Mouse (Mus musculus): Measurements from ENCODE around the gene Ube2m. TPM values are rescaled to one million over a fixed set of nuclear protein-coding genes. Genes with fewer than 3 reads are reported as not detected.

The Ube2m gene
- total RNA-seq, 2 experiments from 2014 or later: 220 to 227 TPM

DNA sequence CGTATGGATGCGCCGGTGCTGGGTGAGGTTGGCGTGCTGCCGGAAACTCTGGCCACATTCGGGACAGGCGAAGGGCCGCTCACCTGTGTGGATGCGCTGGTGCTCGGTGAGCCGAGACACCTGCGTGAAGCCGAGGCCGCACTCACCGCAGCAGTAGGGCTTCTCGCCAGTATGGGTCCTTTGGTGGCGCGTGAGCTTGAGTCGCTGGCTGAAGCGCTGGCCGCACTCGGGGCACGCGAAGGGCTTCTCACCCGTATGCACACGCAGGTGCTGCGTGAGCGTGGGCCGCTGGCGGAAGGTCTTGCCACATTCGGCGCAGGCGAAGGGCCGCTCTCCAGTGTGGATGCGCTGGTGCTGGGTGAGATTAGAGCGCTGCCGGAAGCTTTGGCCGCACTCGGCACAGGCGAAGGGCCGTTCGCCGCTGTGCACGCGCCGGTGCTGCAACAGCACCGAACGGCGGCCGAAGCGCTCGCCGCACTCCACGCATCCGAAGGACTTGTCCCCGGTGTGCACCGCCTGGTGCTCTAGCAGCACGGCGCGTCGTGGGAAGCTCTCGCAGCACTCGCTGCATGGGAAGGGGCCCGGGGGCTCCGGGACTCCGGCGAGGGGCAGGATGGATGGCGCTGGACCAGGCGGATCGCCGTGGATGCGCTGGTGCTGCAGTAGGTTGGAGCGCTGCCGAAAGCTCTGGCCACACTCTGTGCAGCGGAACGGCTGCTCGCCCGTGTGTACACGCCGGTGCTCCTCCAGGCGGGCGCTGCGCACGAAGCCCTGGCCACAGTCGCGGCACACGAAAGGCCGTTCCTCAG lies 5.6 kb upstream of the Ube2m start:
- no peak for TF ChIP-seq CTCF (IDR thresholded peaks at IDR 0.05)
- Histone ChIP-seq H3K27ac (peak overlapping the region; percentile 85), H3K4me3 (peak overlapping the region; percentile 53)
- intact Hi-C loops (cut with DNase I): no loop called here
- DNase-seq (ENCODE audit: extremely low spot score in 1 of 2, low spot score in 2 of 2): peak in 1 of 2 experiments; percentile 58

DNA sequence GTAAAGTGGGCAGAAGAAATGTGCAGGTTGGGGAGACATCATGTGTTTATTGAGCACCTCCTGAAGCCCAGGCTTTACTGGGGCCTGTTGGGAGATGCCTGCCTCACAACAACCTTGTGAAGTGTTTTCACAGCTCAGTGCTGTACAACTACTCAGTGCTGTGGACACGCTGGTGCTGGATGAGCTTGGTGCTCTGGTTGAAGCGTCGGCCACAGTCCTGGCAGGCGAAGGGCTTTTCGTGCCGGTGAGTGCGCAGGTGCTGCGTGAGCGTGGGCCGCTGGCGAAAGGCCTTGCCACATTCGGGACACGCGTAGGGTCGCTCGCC lies 5.0 kb upstream of the Ube2m start:
- Histone ChIP-seq H3K4me3 (peak overlapping the region; percentile 53; the same call in 1 of the 2 replicates), H3K27ac (peak overlapping the region; percentile 85)
- no peak for TF ChIP-seq CTCF (IDR thresholded peaks at IDR 0.05)
- intact Hi-C loops (cut with DNase I): no loop called here
- DNase-seq (ENCODE audit: extremely low spot score in 1 of 2, low spot score in 2 of 2): peak in 1 of 2 experiments; percentile 51

DNA sequence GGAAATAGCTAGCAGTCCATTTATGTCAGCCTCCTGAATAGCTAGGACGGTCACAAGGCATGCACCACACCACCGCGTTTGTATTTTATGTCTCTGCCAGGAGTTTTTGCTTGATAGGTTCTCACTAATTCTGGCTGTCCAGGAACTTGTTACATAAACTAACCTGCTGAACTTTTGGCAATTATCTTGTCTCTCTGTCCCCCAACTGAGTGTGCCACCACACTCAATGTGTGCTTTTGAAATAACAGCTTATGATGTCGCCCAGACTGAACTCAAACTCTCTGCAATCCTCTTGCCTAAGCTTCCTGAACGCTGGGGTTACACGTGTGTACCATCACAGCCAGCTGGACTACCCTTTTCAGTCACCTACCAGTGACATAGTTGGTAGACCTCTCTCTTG lies 4.4 kb upstream of the Ube2m start:
- no peak for DNase-seq (ENCODE audit: extremely low spot score in 1 of 2, low spot score in 2 of 2)
- Histone ChIP-seq H3K4me3 (no peak overlapping the region), H3K27ac (no peak overlapping the region)
- TF ChIP-seq CTCF (IDR thresholded peaks at IDR 0.05): no peak
- intact Hi-C loops (cut with DNase I): no loop called here

DNA sequence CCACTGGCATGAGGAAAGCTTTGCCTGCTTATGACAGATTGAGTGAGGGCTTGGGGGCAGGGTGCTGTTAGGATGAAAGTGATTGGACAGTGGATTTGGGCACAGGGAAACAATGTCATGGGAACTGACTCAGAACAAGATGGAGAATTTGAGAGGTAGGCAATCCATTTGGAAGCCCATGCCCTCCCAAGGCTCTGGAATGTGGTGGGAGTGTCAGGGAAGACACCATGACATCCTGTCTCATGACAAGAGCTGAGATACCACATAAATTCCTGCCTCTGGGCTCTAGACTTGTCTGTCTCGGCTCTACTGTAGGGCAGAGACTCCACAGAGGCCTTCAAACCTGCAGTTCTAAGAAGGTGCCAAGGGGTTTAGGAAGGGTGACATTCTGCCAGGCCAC lies 3.2 kb upstream of the Ube2m start:
- no peak for DNase-seq (ENCODE audit: extremely low spot score in 1 of 2, low spot score in 2 of 2)
- Histone ChIP-seq H3K27ac (no peak overlapping the region), H3K4me3 (no peak overlapping the region)
- intact Hi-C loops (cut with DNase I): no loop called here
- TF ChIP-seq CTCF (IDR thresholded peaks at IDR 0.05): no peak

DNA sequence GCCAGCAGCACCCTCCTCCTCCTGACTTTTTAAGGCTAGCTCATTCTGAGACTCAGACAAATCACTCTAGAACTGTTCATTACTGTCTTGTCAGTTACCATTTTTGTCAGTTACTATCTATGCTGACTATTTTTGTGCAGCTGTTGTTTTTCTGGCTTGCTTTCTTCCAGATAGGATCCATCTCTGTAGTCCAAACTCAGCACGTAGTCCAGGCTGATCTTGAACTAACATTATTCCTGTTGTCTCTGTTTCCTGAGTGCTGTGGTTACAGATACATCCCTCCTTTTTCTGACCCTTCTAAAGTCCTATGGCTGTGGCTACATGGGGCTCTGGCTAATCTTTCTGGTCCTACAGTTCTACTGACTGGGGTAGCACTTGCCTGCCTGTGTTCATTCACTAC lies 1.1 kb upstream of the Ube2m start:
- no peak for DNase-seq (ENCODE audit: extremely low spot score in 1 of 2, low spot score in 2 of 2)
- peak overlapping the region; percentile 100 for H3K27ac ChIP-seq
- intact Hi-C loops (cut with DNase I): loop anchor here (1.0 to 5.0 kb wide), 2 partner anchors 12 to 117 kb away; partner anchors contain the start of gene Rps5
- H3K4me3 ChIP-seq: no peak overlapping the region; the same call in 1 of the 2 replicates
- no peak for TF ChIP-seq CTCF (IDR thresholded peaks at IDR 0.05)

DNA sequence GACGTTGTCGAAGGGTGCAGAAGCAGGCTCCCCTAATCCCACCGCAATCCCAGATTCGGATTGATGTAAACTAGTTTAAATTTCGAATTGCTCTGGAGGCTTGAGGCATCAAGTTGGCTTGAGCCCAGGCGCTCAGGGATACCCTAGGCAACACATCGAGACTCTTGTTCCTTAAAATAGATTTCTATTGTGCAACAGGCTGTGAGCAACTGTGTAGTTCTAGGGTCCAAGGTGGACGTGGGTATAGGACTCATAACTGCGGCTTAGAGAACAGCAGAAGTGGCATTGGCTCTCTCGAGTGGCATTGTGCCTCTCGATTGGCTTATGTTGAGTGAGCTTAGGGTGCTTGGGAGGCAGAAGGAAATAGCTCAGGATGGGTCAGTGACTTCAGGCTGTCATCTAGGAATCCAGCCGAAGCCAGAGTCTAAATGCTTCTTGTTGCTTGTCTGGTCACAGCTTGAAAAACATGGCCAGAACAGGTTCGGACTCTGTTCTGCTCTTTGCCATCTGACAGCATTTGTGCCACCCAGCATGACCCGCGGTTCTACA lies 620 bp upstream of the Ube2m start:
- intact Hi-C loops (cut with DNase I): loop anchor here (1.0 to 5.0 kb wide), 3 partner anchors 13 to 116 kb away; partner anchors contain the start of gene Rps5
- Histone ChIP-seq H3K27ac (peak overlapping the region; percentile 100), H3K4me3 (peak overlapping the region; percentile 91)
- no peak for DNase-seq (ENCODE audit: extremely low spot score in 1 of 2, low spot score in 2 of 2)
- TF ChIP-seq CTCF (IDR thresholded peaks at IDR 0.05): no peak

DNA sequence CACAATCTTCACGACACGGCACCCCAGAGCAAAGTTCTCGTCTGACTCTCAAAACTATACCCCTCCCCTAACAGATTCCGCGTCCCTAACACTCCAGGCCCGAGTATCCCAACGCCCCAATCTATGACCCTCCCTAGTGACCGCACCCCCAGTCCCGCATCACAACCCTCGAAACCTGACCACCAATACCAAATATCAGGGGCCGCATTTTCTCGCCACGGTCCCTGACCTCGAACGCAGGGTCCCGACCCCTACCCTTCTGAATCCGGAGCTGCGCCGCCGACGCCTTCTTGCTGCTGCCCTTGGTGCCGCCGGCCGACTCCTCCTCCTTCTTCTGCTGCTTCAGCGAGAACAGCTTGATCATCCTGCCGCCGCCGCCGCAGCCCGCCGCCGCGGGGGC lies 709 bp downstream of the Ube2m start:
- intact Hi-C loops (cut with DNase I): loop anchor here (5.0 kb wide), 1 partner anchor 115 kb away; the partner anchor contains the start of gene Rps5
- no peak for TF ChIP-seq CTCF (IDR thresholded peaks at IDR 0.05)
- Histone ChIP-seq H3K27ac (peak overlapping the region; percentile 100), H3K4me3 (peak overlapping the region; percentile 91)
- peak in 1 of 2 experiments; percentile 46 for DNase-seq (ENCODE audit: extremely low spot score in 1 of 2, low spot score in 2 of 2)

DNA sequence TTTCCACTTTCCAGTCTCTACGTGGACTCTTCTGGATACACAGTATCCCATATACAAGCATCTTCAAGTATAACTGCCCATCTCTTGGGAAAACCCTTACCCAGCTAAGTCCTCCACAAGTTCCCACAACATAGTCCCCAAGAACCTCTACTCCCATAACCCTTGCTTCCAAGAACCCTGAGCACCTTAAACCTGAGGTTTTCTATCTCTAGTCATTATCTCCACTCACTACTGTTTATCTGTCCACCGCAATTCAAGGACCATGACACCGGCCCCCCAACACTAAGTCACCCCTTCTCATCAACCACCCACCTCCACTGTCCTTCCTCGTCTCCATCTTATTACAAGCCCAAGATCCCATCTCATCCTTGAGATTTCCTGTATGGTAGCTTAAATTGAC lies 1.3 kb downstream of the Ube2m start:
- peak overlapping the region; percentile 91 for H3K4me3 ChIP-seq
- TF ChIP-seq CTCF (IDR thresholded peaks at IDR 0.05): no peak
- intact Hi-C loops (cut with DNase I): loop anchor here (5.0 kb wide), 1 partner anchor 115 kb away; the partner anchor contains the start of gene Rps5
- no peak for DNase-seq (ENCODE audit: extremely low spot score in 1 of 2, low spot score in 2 of 2)
- peak overlapping the region; percentile 100 for H3K27ac ChIP-seq

DNA sequence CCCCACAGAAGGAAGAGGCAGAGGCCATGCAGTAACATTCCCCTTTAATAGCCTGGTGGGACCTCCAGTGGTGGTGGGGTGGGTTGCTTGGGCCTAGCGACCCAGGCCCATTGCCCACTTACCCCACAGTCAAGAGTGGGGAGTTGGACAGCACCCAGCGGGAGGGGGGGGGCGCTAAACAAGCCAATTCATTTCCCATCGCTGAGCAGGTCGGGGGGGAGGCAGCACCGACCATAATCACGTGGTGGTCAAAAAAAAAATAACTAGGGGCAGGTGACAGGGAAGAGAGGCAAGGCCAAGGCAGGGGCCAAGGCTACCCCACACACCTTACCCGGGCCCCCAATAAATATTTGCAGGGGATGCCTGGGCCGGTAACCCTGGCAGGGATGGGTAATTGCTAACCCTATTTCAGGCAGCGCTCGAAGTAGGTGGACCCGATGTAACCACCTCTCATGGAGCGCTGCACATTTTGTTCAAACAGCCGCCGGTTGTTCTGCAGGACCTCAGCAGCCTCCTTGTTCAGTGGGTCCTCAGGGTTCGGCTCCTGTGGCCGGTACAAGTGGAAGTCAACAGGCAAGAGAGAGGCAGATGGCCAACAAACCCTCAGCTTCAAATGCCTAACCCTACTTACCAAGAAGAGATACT lies 2.7 kb downstream of the Ube2m start:
- Histone ChIP-seq H3K4me3 (no peak overlapping the region; the same call in 1 of the 2 replicates), H3K27ac (peak overlapping the region; percentile 83; the same call in 1 of the 2 replicates)
- intact Hi-C loops (cut with DNase I): loop anchor here (5.0 kb wide), 1 partner anchor 113 kb away; the partner anchor contains the start of gene Rps5
- no peak for TF ChIP-seq CTCF (IDR thresholded peaks at IDR 0.05)
- DNase-seq (ENCODE audit: extremely low spot score in 1 of 2, low spot score in 2 of 2): no peak

DNA sequence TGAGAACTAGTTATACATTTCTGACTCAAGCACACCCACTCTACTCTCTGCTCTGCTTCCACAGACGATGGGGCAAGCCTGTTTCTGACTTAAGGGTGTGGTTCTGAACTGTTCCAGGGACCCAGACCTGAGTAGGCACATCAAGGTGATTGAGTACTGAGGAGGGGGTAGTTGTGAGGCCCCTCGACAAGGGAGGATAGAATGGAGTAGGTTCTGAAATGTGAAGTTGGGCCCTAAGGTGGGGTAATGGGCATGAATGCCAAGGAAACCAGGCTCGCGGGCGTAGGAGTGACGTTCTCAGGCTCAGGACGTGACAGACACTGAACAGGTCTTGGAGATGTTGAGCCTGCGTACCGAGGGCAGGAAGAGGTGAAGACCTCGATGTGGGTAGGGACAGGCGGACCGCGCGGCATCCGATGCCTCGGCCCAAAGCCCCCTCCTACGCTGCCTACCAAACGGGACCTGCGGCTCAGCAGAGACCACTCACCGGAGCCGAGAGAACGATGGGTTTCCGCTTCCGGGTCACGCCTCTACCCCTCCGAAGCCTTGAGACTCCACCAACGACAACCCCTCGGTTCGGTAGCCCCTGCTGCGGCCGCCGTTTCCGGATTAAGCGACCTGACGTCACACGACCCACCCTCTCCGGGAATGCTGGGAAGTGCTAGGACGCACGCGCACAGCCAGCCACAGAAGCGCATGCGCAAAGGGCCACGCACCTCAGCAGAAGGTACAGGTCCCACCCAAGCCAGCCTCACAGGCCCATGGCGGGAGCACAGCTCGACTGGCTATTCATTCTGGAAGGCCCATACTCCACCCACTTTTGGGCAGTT lies 3.7 kb downstream of the Ube2m start, which contains the start of gene Chmp2a:
Gene Chmp2a (minus strand): TSS at position 660 of the 830 bp plus-strand sequence.
- H3K4me3 ChIP-seq: peak within 1 kb of the TSS; percentile 50
- peak within 1 kb of the TSS; percentile 83 for H3K27ac ChIP-seq
- peak; percentile 98 for DNase-seq (ENCODE audit: extremely low spot score in 1 of 2, low spot score in 2 of 2)
- intact Hi-C loops (cut with DNase I): loop anchor here (1.0 kb wide), 1 partner anchor 10 kb away; no protein-coding TSS in a partner anchor
- no peak for TF ChIP-seq CTCF (IDR thresholded peaks at IDR 0.05)

Data from left cerebral cortex, adult 2 months (tissue).